In genomic region chr15:101296091-101296490, GRCm38 (mm10) we compare ENCODE assay signal across 23 mouse cellular contexts. TPM values are rescaled to one million over a fixed set of nuclear protein-coding genes. Genes with fewer than 3 reads are reported as not detected.
DNase-seq lines count a peak whose midpoint lies in the region; ATAC-seq and TF ChIP-seq lines count a peak whose summit lies in the region.
"Had no signal": no experiment of that assay in that cellular context is flagged by ENCODE, and none has a peak within 500 bp of the region (broad histone marks: within the 10 kb centered on the region; RNA-seq: fewer than 3 reads in every experiment).

No protein-coding gene starts in this region.

- 69% methylated on average over 11 of the region's 11 CpGs for WGBS in heart, embryonic 13.5 days
- 77% methylated on average over 11 of the region's 11 CpGs for WGBS in heart, embryonic 12.5 days
- 74% methylated on average over 11 of the region's 11 CpGs for WGBS in kidney, embryonic 15.5 days
- 56% methylated on average over 11 of the region's 11 CpGs for WGBS in lung, embryonic 16.5 days
- 79% methylated on average over 11 of the region's 11 CpGs for whole genome bisulfite sequencing in lung, adult 2 months
- WGBS in limb, embryonic 15.5 days: 63% methylated on average over 11 of the region's 11 CpGs

- H3K27ac ChIP-seq in heart, embryonic 13.5 days (replicated peaks): 0 out of 2 replicates have a peak overlapping the region, but pooled peaks have one; percentile 3
- no peak overlapping the region for H3K27ac ChIP-seq in heart, embryonic 12.5 days (ENCODE audit: poor library complexity, severe bottlenecking)
- H3K27ac ChIP-seq in kidney, embryonic 15.5 days: peak overlapping the region; percentile 91; the same call in 1 of the 2 replicates
- H3K27ac ChIP-seq in lung, embryonic 16.5 days (ENCODE audit: low read length): peak overlapping the region; percentile 93
- H3K27ac ChIP-seq in limb, embryonic 15.5 days: 0 out of 2 replicates have a peak overlapping the region, but pooled peaks have one; percentile 17
- H3K27ac ChIP-seq: forebrain, embryonic 13.5 days; hindbrain, postnatal 0 days; liver, embryonic 15.5 days; macrophage had no signal

- H3K9ac ChIP-seq in heart, embryonic 13.5 days: no peak overlapping the region
- no peak overlapping the region for H3K9ac ChIP-seq in heart, embryonic 12.5 days
- no peak overlapping the region for H3K9ac ChIP-seq in kidney, embryonic 15.5 days
- H3K9ac ChIP-seq in lung, embryonic 16.5 days (ENCODE audit: low read length): no peak overlapping the region
- no peak overlapping the region for H3K9ac ChIP-seq in limb, embryonic 15.5 days
- H3K9ac ChIP-seq: forebrain, embryonic 13.5 days; liver, embryonic 15.5 days; stomach, embryonic 15.5 days had no signal

- H3K36me3 ChIP-seq in heart, embryonic 13.5 days: peaks cover 12% of the 10 kb centered on the region
- H3K36me3 ChIP-seq in heart, embryonic 12.5 days: peaks cover 11% of the 10 kb centered on the region
- peaks cover 21% of the 10 kb centered on the region for H3K36me3 ChIP-seq in kidney, embryonic 15.5 days
- no peaks in the 10 kb centered on the region for H3K36me3 ChIP-seq in lung, embryonic 16.5 days (ENCODE audit: control insufficient read depth, insufficient read depth, low read length)
- peaks cover 8% of the 10 kb centered on the region for H3K36me3 ChIP-seq in limb, embryonic 15.5 days

- no peak overlapping the region for H3K4me2 ChIP-seq in heart, embryonic 13.5 days
- no peak overlapping the region for H3K4me2 ChIP-seq in heart, embryonic 12.5 days
- no peak overlapping the region for H3K4me2 ChIP-seq in kidney, embryonic 15.5 days
- peak overlapping the region; percentile 21; the same call in 1 of the 2 replicates for H3K4me2 ChIP-seq in lung, embryonic 16.5 days (ENCODE audit: low read depth, low read length)
- H3K4me2 ChIP-seq in limb, embryonic 15.5 days: no peak overlapping the region
- H3K4me2 ChIP-seq: forebrain, embryonic 13.5 days; liver, embryonic 15.5 days; midbrain, embryonic 11.5 days; stomach, embryonic 15.5 days had no signal

- H3K4me1 ChIP-seq in heart, embryonic 13.5 days: peaks cover 44% of the 10 kb centered on the region
- peaks cover 34% of the 10 kb centered on the region for H3K4me1 ChIP-seq in heart, embryonic 12.5 days (replicated peaks)
- H3K4me1 ChIP-seq in kidney, embryonic 15.5 days: peaks cover 55% of the 10 kb centered on the region
- H3K4me1 ChIP-seq in lung, embryonic 16.5 days (replicated peaks; ENCODE audit: control insufficient read depth, insufficient read depth, low read length): peaks cover 6% of the 10 kb centered on the region; the same call in 1 of the 2 replicates
- H3K4me1 ChIP-seq in lung, adult 2 months (ENCODE audit: control insufficient read depth, insufficient read depth, low read length): peaks cover 8% of the 10 kb centered on the region
- peaks cover 25% of the 10 kb centered on the region for H3K4me1 ChIP-seq in limb, embryonic 15.5 days
- H3K4me1 ChIP-seq: forebrain, embryonic 13.5 days had no signal

- H3K9me3 ChIP-seq in heart, embryonic 13.5 days: no peaks in the 10 kb centered on the region
- no peaks in the 10 kb centered on the region for H3K9me3 ChIP-seq in heart, embryonic 12.5 days (replicated peaks)
- no peaks in the 10 kb centered on the region for H3K9me3 ChIP-seq in kidney, embryonic 15.5 days (replicated peaks)
- no peaks in the 10 kb centered on the region for H3K9me3 ChIP-seq in lung, embryonic 16.5 days (ENCODE audit: control insufficient read depth, low read length)
- no peaks in the 10 kb centered on the region for H3K9me3 ChIP-seq in limb, embryonic 15.5 days
- H3K9me3 ChIP-seq: forebrain, embryonic 13.5 days; liver, embryonic 15.5 days; stomach, embryonic 15.5 days had no signal

- no peak for TF ChIP-seq CTCF in lung, adult 2 months (IDR thresholded peaks at IDR 0.05; ENCODE audit: insufficient read depth, low read length)

- no peak for TF ChIP-seq POLR2A in lung, adult 2 months (IDR thresholded peaks at IDR 0.05; ENCODE audit: borderline replicate concordance, extremely low read depth, low read depth, low read length)

- no peaks in the 10 kb centered on the region for H3K27me3 ChIP-seq in heart, embryonic 13.5 days (replicated peaks)
- no peaks in the 10 kb centered on the region for H3K27me3 ChIP-seq in heart, embryonic 12.5 days (replicated peaks)
- no peaks in the 10 kb centered on the region for H3K27me3 ChIP-seq in kidney, embryonic 15.5 days
- no peaks in the 10 kb centered on the region for H3K27me3 ChIP-seq in lung, embryonic 16.5 days (ENCODE audit: control insufficient read depth, insufficient read depth, low read depth, low read length)
- H3K27me3 ChIP-seq in limb, embryonic 15.5 days: no peaks in the 10 kb centered on the region
- H3K27me3 ChIP-seq: CH12.LX; forebrain, embryonic 13.5 days; liver, embryonic 15.5 days; Patski; stomach, embryonic 15.5 days had no signal

- ATAC-seq in heart, embryonic 13.5 days (ENCODE audit: extremely low read depth, insufficient number of reproducible peaks, low FRiP score, low TSS enrichment): no peak
- no peak for ATAC-seq in heart, embryonic 12.5 days (ENCODE audit: insufficient number of reproducible peaks, low FRiP score)
- ATAC-seq in kidney, embryonic 15.5 days (replicated peaks; ENCODE audit: low FRiP score): no peak
- no peak for ATAC-seq in lung, embryonic 16.5 days (ENCODE audit: low read depth)
- ATAC-seq in limb, embryonic 15.5 days (ENCODE audit: insufficient number of reproducible peaks, low FRiP score, low TSS enrichment, low read depth): no peak
- ATAC-seq: forebrain, embryonic 13.5 days; hindbrain, postnatal 0 days; intestine, embryonic 16.5 days; Patski had no signal

- no peak overlapping the region for H3K4me3 ChIP-seq in heart, embryonic 13.5 days
- H3K4me3 ChIP-seq in heart, embryonic 12.5 days: no peak overlapping the region
- no peak overlapping the region for H3K4me3 ChIP-seq in kidney, embryonic 15.5 days (replicated peaks)
- H3K4me3 ChIP-seq in lung, embryonic 16.5 days (ENCODE audit: low read length): 0 out of 2 replicates have a peak overlapping the region, but pooled peaks have one; percentile 5
- no peak overlapping the region for H3K4me3 ChIP-seq in lung, adult 2 months (replicated peaks; ENCODE audit: extremely low read depth, low read depth, low read length)
- no peak overlapping the region for H3K4me3 ChIP-seq in limb, embryonic 15.5 days
- H3K4me3 ChIP-seq: forebrain, embryonic 13.5 days; liver, embryonic 15.5 days; stomach, embryonic 15.5 days had no signal

- no peak for DNase-seq in kidney, postnatal 25 days
- no peak for DNase-seq in lung, adult 2 months
- DNase-seq: adrenal gland, postnatal 36 days; B cell, adult 2 months; cerebellum, adult 9-10 months; kidney, postnatal 14 days; liver; right cerebral cortex, adult 18-20 months had no signal

RNA-seq across cellular contexts. Expression of gene 6030408B16Rik, which starts 3.1 kb away (rescaled TPM):
- 2.4 and 3.0 TPM in 2 replicates for polyA plus RNA-seq in heart, embryonic 13.5 days (2015; fragmentation: Nextera tagmentation; extraction: Ambion mirVana)
- polyA plus RNA-seq in heart, embryonic 12.5 days (2016; fragmentation: Nextera tagmentation; extraction: Ambion mirVana): 0.73 and 0.83 TPM in 2 replicates
- polyA plus RNA-seq in kidney, embryonic 15.5 days (2015; fragmentation: Nextera tagmentation; extraction: Ambion mirVana): 18.1 and 19.9 TPM in 2 replicates
- polyA plus RNA-seq in lung, embryonic 16.5 days (2015; fragmentation: Nextera tagmentation; extraction: Ambion mirVana): 57.2 and 59.7 TPM in 2 replicates
- 35.1 and 39.4 TPM in 2 replicates for polyA plus RNA-seq in lung, adult 2 months (2012; rRNA removed)
- 0.50 and 0.84 TPM in 2 replicates for polyA plus RNA-seq in limb, embryonic 15.5 days (2015; fragmentation: Nextera tagmentation; extraction: Ambion mirVana)
- polyA plus RNA-seq: G1E; macrophage; midbrain, embryonic 11.5 days; Patski had no signal

RNA-seq across cellular contexts. Expression of gene Atg101, which starts 12.0 kb away (rescaled TPM):
- 50.6 and 56.1 TPM in 2 replicates for polyA plus RNA-seq in heart, embryonic 13.5 days (2015; fragmentation: Nextera tagmentation; extraction: Ambion mirVana)
- 46.6 and 49.7 TPM in 2 replicates for polyA plus RNA-seq in heart, embryonic 12.5 days (2016; fragmentation: Nextera tagmentation; extraction: Ambion mirVana)
- 75.0 and 80.1 TPM in 2 replicates for polyA plus RNA-seq in kidney, embryonic 15.5 days (2015; fragmentation: Nextera tagmentation; extraction: Ambion mirVana)
- polyA plus RNA-seq in lung, embryonic 16.5 days (2015; fragmentation: Nextera tagmentation; extraction: Ambion mirVana): 75.0 and 82.4 TPM in 2 replicates
- 36.1 and 38.6 TPM in 2 replicates for polyA plus RNA-seq in lung, adult 2 months (2012; rRNA removed)
- 69.7 and 69.9 TPM in 2 replicates for polyA plus RNA-seq in limb, embryonic 15.5 days (2015; fragmentation: Nextera tagmentation; extraction: Ambion mirVana)

RNA-seq across cellular contexts. Expression of gene Nr4a1, which starts 42.0 kb away (rescaled TPM):
- polyA plus RNA-seq in heart, embryonic 13.5 days (2015; fragmentation: Nextera tagmentation; extraction: Ambion mirVana): 10.4 and 10.8 TPM in 2 replicates
- polyA plus RNA-seq in heart, embryonic 12.5 days (2016; fragmentation: Nextera tagmentation; extraction: Ambion mirVana): 14.4 and 17.4 TPM in 2 replicates
- polyA plus RNA-seq in kidney, embryonic 15.5 days (2015; fragmentation: Nextera tagmentation; extraction: Ambion mirVana): 9.8 and 10.0 TPM in 2 replicates
- 10.8 and 11.5 TPM in 2 replicates for polyA plus RNA-seq in lung, embryonic 16.5 days (2015; fragmentation: Nextera tagmentation; extraction: Ambion mirVana)
- 40.0 and 43.4 TPM in 2 replicates for polyA plus RNA-seq in lung, adult 2 months (2012; rRNA removed)
- polyA plus RNA-seq in limb, embryonic 15.5 days (2015; fragmentation: Nextera tagmentation; extraction: Ambion mirVana): 14.7 and 18.4 TPM in 2 replicates
